In the genomic region with DNA sequence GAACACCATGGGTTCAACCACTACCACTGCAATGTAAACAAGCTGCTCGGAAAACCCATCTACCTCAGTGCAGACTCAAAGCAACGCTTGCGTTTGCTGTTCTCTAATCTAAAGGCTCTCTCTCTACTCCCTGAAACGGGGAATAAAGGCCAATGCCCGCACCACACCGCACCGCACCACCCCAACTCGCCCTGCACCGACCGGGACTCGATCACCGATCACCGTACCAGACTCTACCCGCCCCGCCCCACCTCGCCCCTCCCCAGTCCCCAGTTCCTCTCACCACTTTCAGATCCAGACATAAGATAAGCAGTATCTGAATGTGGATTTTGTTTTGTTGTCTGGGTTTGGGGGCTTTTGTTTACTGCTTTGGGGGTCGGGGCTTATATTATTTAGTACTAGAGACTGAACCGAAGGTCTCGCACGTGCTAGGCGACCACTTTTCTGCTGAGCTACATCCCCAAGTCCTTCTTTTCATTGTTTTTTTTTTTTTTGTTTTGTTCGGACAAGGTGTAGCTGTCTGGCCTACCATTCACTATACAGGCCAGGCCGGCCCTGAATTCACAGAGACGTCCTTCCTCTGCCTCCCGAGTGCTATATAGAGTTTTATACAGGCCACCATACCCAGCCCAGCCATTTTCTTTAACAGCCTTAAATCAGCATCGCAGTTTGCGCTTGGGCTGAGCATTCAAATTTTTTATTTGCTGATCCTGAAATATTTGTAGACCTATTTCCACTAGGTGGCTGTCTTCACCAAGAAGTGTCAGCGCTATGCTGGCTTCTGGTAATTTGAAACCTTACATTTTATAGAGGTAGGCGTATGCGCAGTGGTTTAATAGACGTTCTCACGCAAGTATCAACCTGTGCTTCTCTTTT, we compare ENCODE assay signal across 8 mouse cellular contexts. TPM values are rescaled to one million over a fixed set of nuclear protein-coding genes. Genes with fewer than 3 reads are reported as not detected.
DNase-seq lines count a peak whose midpoint lies in the region; ATAC-seq and TF ChIP-seq lines count a peak whose summit lies in the region.

No protein-coding gene starts in this region.

- no peaks in the 10 kb centered on the region for H3K36me3 ChIP-seq in heart, adult 2 months (ENCODE audit: control insufficient read depth, insufficient read depth, low read length)
- H3K36me3 ChIP-seq in limb, embryonic 14.5 days (ENCODE audit: control insufficient read depth, insufficient read depth, low read length), result no peaks in the 10 kb centered on the region
- H3K36me3 ChIP-seq in midbrain, postnatal 0 days (ENCODE audit: insufficient read depth, low read length), result no peaks in the 10 kb centered on the region

- H3K9me3 ChIP-seq in limb, embryonic 14.5 days (ENCODE audit: control insufficient read depth, low read length), result no peaks in the 10 kb centered on the region
- H3K9me3 ChIP-seq in midbrain, postnatal 0 days (ENCODE audit: low read length), result no peaks in the 10 kb centered on the region

- TF ChIP-seq EP300 in heart, adult 2 months (IDR thresholded peaks at IDR 0.05; ENCODE audit: insufficient read depth, low read depth, low read length), result no peak

- 0 out of 2 replicates have a peak overlapping the region, but pooled peaks have one; percentile 14 for H3K9ac ChIP-seq in heart, adult 2 months (ENCODE audit: low read depth, low read length)
- no peak overlapping the region for H3K9ac ChIP-seq in limb, embryonic 14.5 days (ENCODE audit: low read depth, low read length, severe bottlenecking)
- H3K9ac ChIP-seq in midbrain, postnatal 0 days (replicated peaks; ENCODE audit: low read length, poor library complexity, severe bottlenecking), result no peak overlapping the region; the same call in 1 of the 2 replicates

- intact Hi-C loops in heart, adult 2 months (cut with DNase I), result loop anchor here (1.0 to 5.0 kb wide), 3 partner anchors 52 to 208 kb away; no protein-coding TSS in a partner anchor

- TF ChIP-seq POLR2A in heart, adult 2 months (IDR thresholded peaks at IDR 0.05; ENCODE audit: insufficient read depth, low read depth, low read length), result no peak
- TF ChIP-seq POLR2A in limb, embryonic 14.5 days (IDR thresholded peaks at IDR 0.05; ENCODE audit: borderline replicate concordance, extremely low read depth, insufficient read depth, insufficient read length), result no peak

- peak; percentile 86 for TF ChIP-seq CTCF in heart, adult 2 months (IDR thresholded peaks at IDR 0.05)
- peak; percentile 87 for TF ChIP-seq CTCF in midbrain, postnatal 0 days (IDR thresholded peaks at IDR 0.05)

- H3K4me1 ChIP-seq in heart, adult 2 months (ENCODE audit: control insufficient read depth, insufficient read depth, low read length), result no peaks in the 10 kb centered on the region; the same call in 1 of the 2 replicates
- H3K4me1 ChIP-seq in limb, embryonic 14.5 days (ENCODE audit: control insufficient read depth, insufficient read depth, low read length), result 0 out of 2 replicates have a peak, but pooled peaks cover 4% of the 10 kb centered on the region
- H3K4me1 ChIP-seq in midbrain, postnatal 0 days (ENCODE audit: insufficient read depth, low read length), result no peaks in the 10 kb centered on the region

- 25% methylated on average over 32 of the region's 32 CpGs for WGBS in heart, adult 2 months
- WGBS in limb, embryonic 14.5 days, result 17% methylated on average over 32 of the region's 32 CpGs
- WGBS in midbrain, postnatal 0 days, result 20% methylated on average over 32 of the region's 32 CpGs

- H3K4me2 ChIP-seq in limb, embryonic 14.5 days (replicated peaks; ENCODE audit: low read depth, low read length, severe bottlenecking), result peak overlapping the region; percentile 48
- H3K4me2 ChIP-seq in midbrain, postnatal 0 days (ENCODE audit: low read depth, low read length, poor library complexity, severe bottlenecking), result peak overlapping the region; percentile 44

- H3K27ac ChIP-seq in heart, adult 2 months, result no peak overlapping the region
- no peak overlapping the region for H3K27ac ChIP-seq in limb, embryonic 14.5 days (replicated peaks; ENCODE audit: low read depth, low read length)
- H3K27ac ChIP-seq in midbrain, postnatal 0 days (ENCODE audit: low read depth, low read length), result no peak overlapping the region

- ATAC-seq in limb, embryonic 14.5 days (ENCODE audit: low FRiP score, low read depth), result peak; percentile 80
- peak; percentile 45; the same call in 1 of the 2 replicates for ATAC-seq in midbrain, postnatal 0 days (ENCODE audit: low FRiP score)

- H3K79me2 ChIP-seq in heart, adult 2 months (replicated peaks; ENCODE audit: control insufficient read depth, insufficient read depth, low read length), result no peaks in the 10 kb centered on the region

- H3K4me3 ChIP-seq in heart, adult 2 months, result no peak overlapping the region
- H3K4me3 ChIP-seq in limb, embryonic 14.5 days (replicated peaks; ENCODE audit: low read length), result peak overlapping the region; percentile 23
- H3K4me3 ChIP-seq in midbrain, postnatal 0 days (ENCODE audit: low read depth, low read length), result peak overlapping the region; percentile 5; the same call in 1 of the 2 replicates

- peak; percentile 30 to 36 for DNase-seq in urinary bladder, postnatal 36 days (ENCODE audit: low spot score in 2 of 2)
- no peak for DNase-seq in urinary bladder, postnatal 4 days (ENCODE audit: low spot score in 2 of 2)
- DNase-seq in cerebellum, postnatal 25 days, result peak; percentile 42 to 46
- peak; percentile 28 to 36 for DNase-seq in heart, adult 2 months
- DNase-seq in kidney, adult 11 months, result peak; percentile 29
- peak; percentile 91 for DNase-seq in limb, embryonic 14.5 days (ENCODE audit: low spot score)
- peak; percentile 87 for DNase-seq in midbrain, postnatal 0 days (ENCODE audit: low spot score)
- no peak for DNase-seq in ovary, postnatal 14 days (ENCODE audit: low spot score)

- H3K27me3 ChIP-seq in heart, adult 2 months (ENCODE audit: control insufficient read depth, insufficient read depth, low read length), result no peaks in the 10 kb centered on the region
- H3K27me3 ChIP-seq in limb, embryonic 14.5 days (ENCODE audit: control insufficient read depth, insufficient read depth, low read length), result no peaks in the 10 kb centered on the region
- H3K27me3 ChIP-seq in midbrain, postnatal 0 days (ENCODE audit: insufficient read depth, low read length), result no peaks in the 10 kb centered on the region

RNA-seq across cellular contexts. Expression of a gene that starts 18.4 kb away (rescaled TPM):
- total RNA-seq in heart, adult 2 months (2021), result 10 to 100 TPM; 69.4 to 72.8 TPM
- polyA plus RNA-seq in heart, adult 2 months (2012; rRNA removed), result 18.6 and 34.9 TPM in 2 replicates
- polyA plus RNA-seq in limb, embryonic 14.5 days (2012; rRNA removed), result 82.2 and 82.9 TPM in 2 replicates
- polyA plus RNA-seq in limb, embryonic 14.5 days (2014; fragmentation: Nextera tagmentation; extraction: Ambion mirVana), result 74.9 and 81.3 TPM in 2 replicates
- 181 and 215 TPM in 2 replicates for total RNA-seq in midbrain, postnatal 0 days (2014; rRNA removed)
- 25.4 and 27.2 TPM in 2 replicates for polyA plus RNA-seq in midbrain, postnatal 0 days (2015; fragmentation: Nextera tagmentation; extraction: Ambion mirVana)

Comparison
In these comparisons a context has a peak if more than half of its experiments do, and no peak if none do; other contexts are left out.
1. DNase-seq: peak in urinary bladder, postnatal 36 days (2 of 2), cerebellum, postnatal 25 days (2 of 2), heart, adult 2 months (2 of 2), kidney, adult 11 months (single experiment), limb, embryonic 14.5 days (single experiment) and midbrain, postnatal 0 days (single experiment); none in urinary bladder, postnatal 4 days (0 of 2) and ovary, postnatal 14 days (single experiment).